Mouse (Mus musculus) activated CD4-positive, CD25-positive, alpha-beta regulatory T cell, adult 4 months (primary cell): ENCODE measurements around the gene B9d2. TPM values are rescaled to one million over a fixed set of nuclear protein-coding genes. Genes with fewer than 3 reads are reported as not detected.
"Not testable (repeated sequence)": the region's sequence is repeated elsewhere in the genome, so short reads cannot be mapped to it uniquely, and the experiment has no call there.

Experiments used
- ATAC-seq: one replicate; pipeline ENCODE4 v1.8.0; 2017
- polyA plus RNA-seq, 2 experiments: library from polyadenylated mRNA; unstranded; fragments of 100-300 nt; shearing (Covaris generic); gene quantifications; one replicate each; pipeline ENCODE4 v1.2.1; 2017

The B9d2 gene
- polyA plus RNA-seq, 2 experiments from 2014 or later, result 54.0 to 70.8 TPM

GRCm38 (mm10) chr7:25704716-25705364 is 24.3 kb downstream of the B9d2 start:
- ATAC-seq, result no peak

DNA sequence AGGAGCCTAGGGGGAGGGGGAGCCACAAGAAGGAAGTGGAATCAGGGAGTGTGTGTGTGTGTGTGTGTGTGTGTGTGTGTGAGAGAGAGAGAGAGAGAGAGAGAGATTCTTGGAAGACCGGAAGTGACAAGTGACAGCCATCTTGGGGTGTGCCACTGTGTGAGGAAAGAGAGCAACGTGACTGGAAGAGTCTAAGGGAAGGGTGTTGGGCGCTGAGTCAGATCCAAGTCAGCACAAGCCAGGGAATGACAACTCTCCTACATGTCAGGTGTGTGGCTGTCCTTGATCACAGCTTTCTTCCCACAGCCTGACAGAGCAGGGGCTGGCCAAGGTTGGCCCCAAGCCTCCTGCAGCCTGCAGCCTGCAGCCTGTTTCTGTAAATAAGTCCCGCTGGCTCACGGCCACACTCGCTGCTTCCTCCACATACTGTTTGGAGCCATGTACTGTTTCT is 25.2 kb downstream of the B9d2 start:
- ATAC-seq, result no peak

DNA sequence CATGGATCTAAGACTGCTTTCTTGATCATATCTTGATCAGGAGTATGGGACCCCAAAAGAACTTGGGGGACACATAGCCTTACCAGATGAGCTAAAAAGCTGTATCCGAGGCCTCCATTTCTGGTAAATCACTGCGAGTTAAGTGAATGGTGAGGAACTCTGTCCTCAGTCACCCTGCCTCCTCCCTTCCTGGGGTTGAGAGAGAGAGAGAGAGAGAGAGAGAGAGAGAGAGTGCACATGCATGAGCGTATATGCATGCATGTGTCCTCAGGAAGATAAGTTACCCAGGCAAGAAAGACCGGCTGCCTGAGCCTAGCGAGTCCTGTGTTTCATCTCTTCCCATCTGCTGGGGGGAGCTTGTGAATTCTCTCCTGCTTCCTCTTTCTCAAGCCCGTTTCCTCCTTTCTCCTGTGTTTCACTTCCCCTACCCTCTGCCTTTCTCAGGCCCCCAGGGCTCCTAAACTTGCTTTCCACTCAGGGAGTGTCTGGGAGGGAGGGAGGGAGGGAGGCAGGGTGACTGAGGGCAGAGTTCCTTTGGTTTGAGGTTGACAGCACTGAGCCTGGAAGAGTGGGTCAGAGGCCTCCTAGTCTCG is 26.1 kb downstream of the B9d2 start:
- no peak for ATAC-seq

DNA sequence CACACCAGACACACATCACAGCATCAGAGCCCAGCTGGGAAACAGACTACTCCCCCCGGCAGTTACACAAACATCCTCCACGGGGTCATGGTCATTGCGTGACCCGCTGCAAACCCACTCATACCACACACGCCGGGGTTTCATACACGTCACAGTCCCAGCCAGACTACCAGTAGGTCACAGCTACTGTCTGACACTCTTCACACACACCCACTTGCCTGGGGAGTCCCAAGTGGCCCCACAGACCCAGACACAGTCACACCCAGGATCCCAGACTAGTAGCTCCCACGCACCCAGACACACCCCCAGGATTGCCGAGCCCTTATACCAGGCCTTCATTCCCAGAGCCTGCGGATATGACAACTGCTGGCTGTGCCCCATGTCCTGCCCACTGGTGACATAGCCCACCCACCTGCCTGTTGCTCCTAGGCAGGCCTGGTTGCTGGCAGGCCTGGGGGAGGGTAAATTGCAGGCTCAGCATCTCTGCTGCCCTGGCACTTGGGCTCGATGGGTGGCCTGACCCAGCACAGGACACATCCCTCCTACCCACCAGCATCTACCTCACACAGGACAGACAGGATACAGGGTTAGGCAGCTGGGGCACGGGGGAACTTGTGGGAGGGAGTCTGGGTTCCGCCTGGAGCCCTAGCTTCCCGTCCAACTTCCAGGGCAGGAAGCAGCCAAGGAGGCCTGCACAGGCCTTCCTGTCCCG is 27.2 kb downstream of the B9d2 start:
- ATAC-seq, result peak; percentile 46

DNA sequence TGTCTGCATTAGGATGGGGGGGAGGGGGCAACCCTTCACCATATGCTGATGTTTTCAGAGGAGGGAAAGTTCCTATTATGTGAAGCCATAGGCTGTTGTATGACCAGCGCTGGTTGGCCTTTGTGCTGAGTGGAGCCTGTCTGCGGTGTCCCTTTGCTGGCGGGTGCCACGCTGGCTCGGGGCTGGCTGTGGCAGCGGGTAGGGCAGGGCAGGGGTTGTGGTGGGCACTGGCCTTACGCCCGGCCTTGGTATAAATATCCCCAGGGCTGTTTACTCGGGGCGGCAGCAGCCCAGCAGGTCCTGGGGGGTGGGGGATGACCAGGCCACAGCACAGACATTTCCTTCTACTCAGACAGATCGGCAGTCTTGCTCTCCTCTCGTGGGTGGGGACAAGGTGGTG is 29.4 kb downstream of the B9d2 start:
- ATAC-seq, result no peak

- ATAC-seq, result peak; percentile 32
Observed at GRCm38 (mm10) chr7:25710519-25711130, 30.0 kb downstream of the B9d2 start.

DNA sequence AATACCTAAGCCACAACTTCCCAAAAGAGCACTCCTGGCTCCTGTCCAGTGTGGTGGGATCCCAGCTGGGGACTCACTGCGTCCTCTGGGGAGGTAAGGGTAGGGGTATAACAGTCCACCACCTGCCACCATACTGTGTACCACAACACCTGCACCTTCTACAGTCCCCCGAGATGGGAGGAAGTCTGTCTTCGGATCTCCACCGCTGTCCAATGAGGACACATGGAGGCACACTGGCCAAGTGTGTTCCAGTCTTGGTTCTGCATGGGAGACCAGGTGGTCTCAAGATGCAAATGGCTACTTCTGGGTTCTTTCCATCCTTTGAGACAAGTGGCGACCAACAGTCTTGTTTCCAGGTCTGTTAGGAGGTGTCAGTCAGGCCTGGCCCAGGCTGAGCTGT is 30.6 kb downstream of the B9d2 start:
- ATAC-seq, result no peak

- no peak for ATAC-seq
Observed at GRCm38 (mm10) chr7:25711731-25712197, 31.2 kb downstream of the B9d2 start.

- ATAC-seq, result no peak
Observed at GRCm38 (mm10) chr7:25712801-25713200, 32.2 kb downstream of the B9d2 start.

DNA sequence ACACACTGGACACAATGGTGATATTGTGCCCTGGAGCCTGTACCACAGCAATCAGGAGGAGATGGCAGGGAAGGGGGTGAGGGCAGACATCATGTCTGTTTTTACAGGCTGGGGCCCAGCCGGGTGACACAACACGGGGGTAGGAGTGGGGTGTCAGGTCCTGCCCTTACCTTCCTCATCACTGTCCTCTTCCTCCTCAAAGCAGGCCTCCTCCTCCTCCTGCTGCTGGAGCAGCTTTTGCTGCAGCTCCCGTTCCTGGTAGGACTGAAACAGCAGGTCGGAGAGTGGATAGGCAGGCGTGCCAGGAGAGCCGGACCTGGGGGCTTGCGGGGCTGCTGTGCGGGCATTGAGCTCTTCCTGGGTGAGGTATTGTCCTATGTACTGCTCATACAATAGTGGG is 34.0 kb downstream of the B9d2 start:
- ATAC-seq, result no peak

- ATAC-seq, result no peak
Observed at GRCm38 (mm10) chr7:25715731-25716271, 35.2 kb downstream of the B9d2 start.

DNA sequence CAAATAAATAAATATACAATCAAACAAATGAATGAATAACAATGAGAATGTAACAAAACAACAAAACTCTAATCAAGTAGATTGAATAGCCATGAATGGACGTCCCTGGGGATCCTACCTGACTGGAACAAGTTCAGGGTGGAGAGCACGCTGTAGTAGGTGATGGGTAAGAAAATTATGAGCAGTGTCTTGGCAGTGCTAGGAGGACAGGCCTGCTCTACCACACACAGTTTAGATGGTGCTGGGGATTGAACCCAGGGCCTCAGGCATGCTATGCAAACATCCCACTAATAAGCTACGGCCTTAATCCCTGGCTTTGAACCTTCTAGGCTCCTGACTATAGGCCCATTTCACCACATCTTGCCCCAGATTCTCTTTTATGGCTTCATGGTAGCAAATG is 36.9 kb downstream of the B9d2 start:
- no peak for ATAC-seq

DNA sequence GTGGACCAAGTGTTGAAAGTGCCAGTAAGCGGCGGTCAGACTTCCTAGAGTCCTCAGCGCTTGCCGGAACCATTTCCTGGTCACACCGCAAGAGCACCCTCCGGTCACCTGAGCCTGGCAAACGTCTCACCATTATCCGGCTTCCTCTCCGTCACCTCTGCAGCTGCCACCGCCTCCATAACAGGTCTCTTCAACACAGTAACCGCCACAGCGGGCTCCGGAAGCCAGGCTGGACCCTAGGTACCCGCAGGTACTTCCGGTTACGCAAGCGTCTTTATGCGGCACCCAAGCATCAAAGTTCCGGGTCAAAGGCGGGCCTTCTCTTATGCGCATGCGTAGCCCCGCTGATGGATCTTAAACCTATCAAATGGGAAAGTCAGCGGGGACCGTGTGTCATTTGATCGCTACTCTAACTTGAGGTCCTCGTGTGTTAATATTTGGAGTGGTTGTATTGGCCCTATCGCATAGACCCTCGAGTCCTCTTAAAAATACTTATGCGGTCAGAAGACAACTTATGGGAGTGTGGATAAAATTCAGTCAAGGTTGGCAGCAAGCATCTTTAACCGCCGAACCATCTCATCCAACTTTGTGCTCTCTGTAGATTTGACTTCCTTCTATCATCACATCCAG is 38.3 kb downstream of the B9d2 start, which contains the start of gene Ccdc97:
Gene Ccdc97 (minus strand): TSS at position 301 of the 630 bp plus-strand sequence.
- peak; percentile 92 for ATAC-seq

DNA sequence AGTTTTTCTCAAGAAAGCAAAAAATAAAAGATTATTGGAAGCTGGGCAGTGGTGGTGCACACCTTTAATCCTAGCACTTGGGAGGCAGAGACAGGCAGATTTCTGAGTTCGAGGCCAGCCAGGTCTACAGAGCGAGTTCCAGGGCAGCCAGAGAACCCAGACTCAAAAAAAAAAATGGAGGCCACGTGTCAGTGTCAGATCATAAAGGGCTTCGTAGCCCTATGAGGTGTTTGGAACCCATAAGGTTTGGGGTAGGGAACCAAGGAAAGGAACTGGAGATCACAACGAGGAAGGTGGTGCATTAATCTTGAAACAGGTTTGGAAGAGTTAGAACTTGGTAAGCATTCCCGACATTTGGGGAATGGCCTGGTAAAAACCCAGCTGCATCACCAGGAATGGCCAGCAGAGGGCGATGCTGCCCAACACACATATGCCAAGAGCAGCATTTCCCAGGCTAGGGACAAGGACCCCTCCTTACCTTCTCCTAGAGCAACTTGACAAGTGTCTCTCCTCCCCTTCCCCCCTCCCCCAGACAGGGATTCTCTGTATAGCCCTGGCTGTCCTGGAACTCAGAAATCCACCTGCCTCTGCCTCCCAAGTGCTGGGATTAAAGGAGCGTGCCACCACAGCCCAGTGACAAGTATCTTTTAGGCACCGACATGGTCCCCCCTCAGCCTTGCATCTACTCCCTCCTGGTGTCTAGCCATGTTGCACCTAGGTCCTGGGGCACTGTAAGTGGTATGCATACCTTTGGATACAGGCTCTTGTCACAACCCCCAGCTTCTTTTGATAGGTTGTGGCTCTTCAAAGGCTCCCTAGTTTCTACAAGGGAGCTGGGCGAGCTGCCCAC is 39.4 kb downstream of the B9d2 start:
- ATAC-seq, result no peak

GRCm38 (mm10) chr7:25720760-25721159 is 40.2 kb downstream of the B9d2 start:
- no peak for ATAC-seq

- not testable (repeated sequence) for ATAC-seq
Observed at GRCm38 (mm10) chr7:25721776-25722175, 41.2 kb downstream of the B9d2 start.

DNA sequence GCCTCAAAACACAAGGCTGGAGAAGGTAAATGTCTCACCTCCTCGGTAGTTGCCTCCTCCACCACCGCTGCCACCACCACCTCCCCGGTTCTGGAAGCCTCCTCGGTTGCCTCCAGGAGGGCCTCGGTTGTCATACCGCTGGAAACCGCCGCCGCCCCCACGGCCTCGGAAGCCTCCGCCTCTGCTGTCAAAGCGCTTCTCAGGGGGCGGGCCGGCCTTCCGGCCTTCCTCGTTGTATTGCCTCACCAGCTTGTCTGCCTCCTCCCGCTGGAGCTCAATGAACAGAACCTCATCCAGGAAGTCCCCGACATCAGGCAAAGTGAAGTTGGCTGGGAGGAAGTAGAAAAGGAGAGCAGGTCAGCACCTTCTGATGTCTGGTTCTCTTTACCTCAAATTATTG is 45.3 kb downstream of the B9d2 start:
- no peak for ATAC-seq

DNA sequence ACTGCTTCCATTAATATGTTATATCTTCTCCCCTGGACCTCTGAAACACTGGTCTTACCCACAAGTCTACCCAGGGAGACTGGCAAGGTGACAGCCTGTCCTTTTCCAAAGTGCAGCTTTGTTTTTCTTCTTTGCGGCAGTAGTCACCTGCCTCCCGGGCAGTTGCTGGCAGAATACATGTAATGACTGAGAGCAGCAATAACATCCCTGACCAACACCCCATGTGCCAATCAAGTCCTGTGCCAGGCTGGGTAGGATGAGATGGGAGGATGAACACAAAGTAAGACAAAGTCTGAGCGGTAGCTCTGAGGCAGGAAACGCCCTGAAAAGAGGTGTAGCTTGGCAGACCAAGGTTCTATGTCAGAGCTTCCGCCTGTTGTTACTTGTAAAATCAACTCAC is 47.2 kb downstream of the B9d2 start:
- no peak for ATAC-seq

DNA sequence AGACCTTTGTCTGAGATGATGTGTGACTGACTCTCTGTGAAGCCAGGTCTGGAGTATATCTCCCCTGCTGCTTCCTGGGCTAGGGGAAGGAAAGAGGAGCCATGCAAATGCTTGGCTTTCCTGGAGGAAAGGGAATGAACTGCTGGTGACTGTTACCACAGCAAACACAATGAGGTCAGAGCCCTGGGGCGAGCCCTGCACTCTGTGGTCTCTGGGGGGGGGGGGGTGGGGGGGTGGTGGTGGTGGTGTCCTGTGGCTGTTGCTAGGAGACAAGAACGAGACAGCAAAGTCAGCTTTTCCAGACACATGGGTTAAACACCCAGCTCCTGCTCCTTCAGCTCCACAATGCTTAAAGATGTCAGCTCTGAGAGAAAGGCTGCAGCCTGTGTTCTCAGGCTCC is 48.8 kb downstream of the B9d2 start:
- ATAC-seq, result no peak

- ATAC-seq, result no peak
Observed at GRCm38 (mm10) chr7:25729862-25730261, 49.3 kb downstream of the B9d2 start.

GRCm38 (mm10) chr7:25731294-25732055 is 50.9 kb downstream of the B9d2 start:
- ATAC-seq, result no peak
